Mouse (Mus musculus) layer of hippocampus, adult 9-11 months (tissue): Measurements from ENCODE around the gene Gga3.

Source experiments
- DNase-seq: peaks from one replicate; pipeline ENCODE4 v3.0.0; 2022

The Gga3 gene

DNA sequence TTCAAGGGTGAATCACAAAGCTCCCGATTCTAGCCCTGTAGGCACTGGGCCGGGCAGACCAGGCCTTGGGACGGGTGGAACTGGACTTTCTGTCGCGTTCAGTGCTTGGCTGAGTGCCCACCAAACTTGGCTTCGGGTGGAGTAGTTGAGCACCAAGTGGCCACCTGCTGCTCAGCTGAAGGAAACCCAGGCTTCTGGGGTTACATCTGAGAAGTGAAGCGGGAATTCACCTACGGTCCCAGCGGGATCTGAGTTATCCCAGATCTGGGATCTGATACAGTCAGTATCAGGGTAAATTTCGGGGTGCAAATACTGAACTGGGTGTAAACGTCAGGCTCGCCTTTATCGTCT lies 8.2 kb upstream of the Gga3 start:
- peak; percentile 58 for DNase-seq

DNA sequence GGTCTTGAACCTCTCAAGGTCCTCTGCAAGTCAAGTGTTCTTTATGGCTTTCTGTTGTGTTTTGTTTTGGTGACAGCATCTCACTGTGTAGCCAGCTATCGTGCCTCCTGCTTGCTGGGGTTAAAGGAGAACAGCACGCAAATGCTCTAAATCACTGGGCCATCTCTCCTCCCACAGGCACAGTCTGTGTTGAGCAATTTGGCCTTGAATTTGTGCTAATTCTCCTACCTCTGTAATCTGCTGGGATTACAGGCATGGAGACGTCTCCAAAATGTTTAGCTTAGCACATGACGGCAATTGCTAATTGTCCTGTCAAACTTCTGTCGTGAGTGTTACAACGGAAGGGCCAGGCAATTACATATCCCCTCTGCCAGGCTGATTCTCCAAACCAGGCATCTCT lies 7.3 kb upstream of the Gga3 start:
- no peak for DNase-seq

- no peak for DNase-seq
Observed at GRCm38 (mm10) chr11:115609576-115609975, 5.7 kb upstream of the Gga3 start.

DNA sequence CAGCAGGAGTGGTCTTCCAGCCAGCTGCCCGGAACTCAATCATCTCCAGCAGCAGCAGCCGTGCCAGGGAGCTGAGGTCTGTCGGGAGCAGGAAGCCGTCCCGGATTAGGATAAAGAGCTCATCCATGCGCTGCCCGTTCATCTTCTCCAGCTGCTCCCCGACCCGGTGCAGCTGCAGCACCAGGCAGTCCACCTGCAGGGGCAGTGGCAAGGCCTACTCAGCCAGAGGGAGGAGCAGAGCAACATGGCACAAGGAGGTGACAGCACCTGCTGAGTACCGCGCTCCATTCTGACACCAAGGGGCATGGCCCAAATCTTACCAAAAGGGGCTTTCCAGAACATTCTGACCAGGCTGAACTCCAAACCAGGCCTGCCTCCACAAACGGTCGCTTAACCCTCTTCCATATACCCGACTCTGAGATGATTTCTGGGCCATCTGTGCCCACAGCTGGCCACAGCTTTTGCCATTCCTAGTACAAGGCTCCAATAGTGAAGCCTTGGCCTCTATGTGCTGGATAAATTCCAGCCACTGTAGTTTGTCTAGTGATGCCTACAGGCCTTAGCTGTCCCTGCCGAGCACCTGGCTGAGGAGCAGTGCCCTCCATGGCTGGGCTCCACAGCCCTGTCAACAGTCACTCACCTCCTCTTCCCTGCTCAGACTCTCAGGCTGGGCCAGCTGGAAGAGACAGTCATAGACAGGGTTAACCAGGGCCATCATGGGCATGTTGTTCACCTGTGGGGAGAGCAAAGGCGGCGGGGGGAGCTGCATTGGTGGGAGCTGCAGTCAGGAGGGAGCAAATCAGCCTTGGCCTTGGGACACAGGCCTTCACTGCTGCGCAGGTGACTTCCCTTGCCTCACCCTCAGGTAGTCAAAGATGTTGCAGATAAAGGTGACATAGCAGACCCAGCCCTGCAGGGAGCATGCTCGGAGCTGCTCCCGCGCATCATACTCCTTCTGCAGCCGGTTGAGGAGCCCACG lies 4.9 kb upstream of the Gga3 start:
- peak; percentile 56 for DNase-seq

GRCm38 (mm10) chr11:115606733-115607132 lies 2.9 kb upstream of the Gga3 start:
- no peak for DNase-seq

DNA sequence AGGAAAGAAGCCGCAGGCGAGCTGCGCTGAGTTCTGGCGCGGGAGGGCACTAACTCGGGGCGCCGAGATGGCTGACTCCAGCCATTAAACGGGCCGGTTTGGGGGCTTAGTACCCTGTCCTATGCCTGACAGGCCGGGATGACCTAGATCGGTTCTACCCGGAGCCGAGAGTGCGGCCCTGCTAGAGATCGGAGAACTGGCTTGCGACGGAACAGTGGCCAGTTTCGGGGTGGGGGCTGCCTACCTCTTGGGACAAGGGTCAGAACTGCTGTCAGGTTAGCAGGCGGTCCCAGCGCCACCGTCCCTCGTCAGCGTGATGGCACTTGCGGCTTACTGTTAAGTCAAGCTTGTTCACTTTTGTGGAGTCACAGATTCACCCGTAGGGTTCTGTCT lies 449 bp upstream of the Gga3 start:
- no peak for DNase-seq

DNA sequence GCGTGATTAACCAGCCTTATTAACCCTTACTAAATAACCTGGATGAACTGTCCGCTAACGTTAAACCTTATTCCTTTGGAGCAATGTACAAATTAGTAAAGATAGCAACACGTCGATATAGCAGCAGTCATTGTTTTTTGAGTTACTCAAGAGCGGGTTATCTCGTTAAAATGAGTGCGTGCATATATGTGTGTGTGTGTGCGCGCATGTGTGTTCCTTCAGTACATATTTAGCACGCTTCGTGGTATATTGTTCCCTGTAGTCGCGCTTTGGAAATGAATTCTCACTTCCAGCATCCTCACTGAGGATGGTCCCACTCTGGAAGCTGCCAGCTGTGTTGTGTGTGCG lies 749 bp downstream of the Gga3 start:
- no peak for DNase-seq

DNA sequence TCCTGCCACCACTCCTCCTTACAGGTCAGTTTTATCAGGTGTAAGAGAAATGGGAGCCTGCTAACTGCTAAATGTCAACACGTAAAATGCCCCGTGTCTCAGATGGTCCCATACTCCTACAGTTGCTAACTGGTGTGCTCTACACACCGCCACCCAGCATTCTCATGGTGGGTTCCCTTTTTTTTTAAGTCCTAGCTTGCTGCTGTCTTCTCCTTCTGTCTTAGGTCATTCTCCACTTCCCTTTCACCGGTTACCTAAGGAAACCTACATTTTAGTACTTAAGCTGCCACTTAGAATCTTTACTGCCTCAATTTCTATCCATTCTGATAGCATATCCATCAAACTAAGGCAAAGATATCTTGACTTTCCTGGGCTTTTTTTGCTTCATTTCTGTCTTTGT lies 2.7 kb downstream of the Gga3 start:
- DNase-seq, result no peak

GRCm38 (mm10) chr11:115600743-115601142 lies 3.1 kb downstream of the Gga3 start:
- DNase-seq, result no peak

- no peak for DNase-seq
Observed at GRCm38 (mm10) chr11:115599722-115600121, 4.1 kb downstream of the Gga3 start.

DNA sequence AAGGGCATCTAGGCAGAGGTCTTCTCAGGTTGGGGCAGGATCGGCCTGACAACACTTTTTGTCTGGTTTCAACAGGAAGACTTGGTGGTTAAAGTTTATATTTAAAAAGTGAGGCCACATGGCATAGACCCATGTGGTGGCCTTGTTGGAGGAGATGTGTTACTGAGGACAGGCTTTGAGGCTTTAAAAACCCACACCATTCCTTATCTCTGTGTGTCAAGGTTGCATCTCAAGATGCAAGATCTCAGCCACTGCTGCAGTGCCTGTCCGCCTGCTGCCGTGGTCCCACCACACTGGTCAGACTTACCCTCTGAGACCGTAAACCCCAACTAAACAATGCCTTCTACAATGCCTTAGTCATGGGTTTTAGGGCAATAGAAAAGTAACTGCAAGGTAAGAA lies 5.5 kb downstream of the Gga3 start:
- no peak for DNase-seq

GRCm38 (mm10) chr11:115595209-115595608 lies 8.6 kb downstream of the Gga3 start:
- no peak for DNase-seq

GRCm38 (mm10) chr11:115590526-115591075 lies 13.2 kb downstream of the Gga3 start:
- no peak for DNase-seq

DNA sequence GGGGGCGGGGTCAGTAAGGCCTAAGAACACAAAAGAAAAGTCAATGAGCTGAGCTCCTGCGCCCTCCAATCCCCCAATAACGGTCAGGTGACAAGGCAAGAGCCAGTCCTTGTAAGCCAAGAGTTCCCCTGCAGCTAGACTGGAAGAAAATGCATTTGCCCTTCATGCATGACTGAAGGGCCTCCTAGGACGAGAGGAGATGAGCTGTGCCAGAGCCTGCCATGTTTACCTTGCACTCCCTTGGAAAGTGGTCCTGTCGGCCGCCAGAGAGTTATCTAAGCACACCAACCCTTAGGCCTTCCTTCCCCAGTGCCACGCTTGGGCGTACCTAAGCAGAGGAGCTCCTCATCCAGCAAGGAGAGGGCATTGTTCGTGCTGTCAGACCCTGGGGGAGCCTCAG lies 15.9 kb downstream of the Gga3 start:
- DNase-seq, result no peak

DNA sequence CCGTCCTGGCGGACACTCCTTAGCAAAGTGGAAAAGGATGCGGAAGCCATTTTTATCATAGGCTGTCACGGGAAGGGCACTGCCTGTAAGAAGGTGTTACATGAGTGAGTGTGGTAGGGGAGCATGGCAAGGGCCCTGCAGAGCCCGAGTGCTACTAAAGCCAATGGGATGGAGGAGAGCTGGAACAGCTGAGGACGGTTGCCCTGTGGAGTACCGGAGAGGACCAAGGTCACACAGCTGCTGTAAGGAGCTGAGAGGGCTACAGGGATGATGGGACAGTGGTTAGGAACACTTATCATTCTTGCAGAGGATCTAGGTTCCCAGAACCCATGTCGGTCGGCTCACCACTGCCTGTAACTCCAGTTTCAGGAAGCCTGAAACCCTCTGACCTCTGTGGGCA lies 17.4 kb downstream of the Gga3 start:
- no peak for DNase-seq

DNA sequence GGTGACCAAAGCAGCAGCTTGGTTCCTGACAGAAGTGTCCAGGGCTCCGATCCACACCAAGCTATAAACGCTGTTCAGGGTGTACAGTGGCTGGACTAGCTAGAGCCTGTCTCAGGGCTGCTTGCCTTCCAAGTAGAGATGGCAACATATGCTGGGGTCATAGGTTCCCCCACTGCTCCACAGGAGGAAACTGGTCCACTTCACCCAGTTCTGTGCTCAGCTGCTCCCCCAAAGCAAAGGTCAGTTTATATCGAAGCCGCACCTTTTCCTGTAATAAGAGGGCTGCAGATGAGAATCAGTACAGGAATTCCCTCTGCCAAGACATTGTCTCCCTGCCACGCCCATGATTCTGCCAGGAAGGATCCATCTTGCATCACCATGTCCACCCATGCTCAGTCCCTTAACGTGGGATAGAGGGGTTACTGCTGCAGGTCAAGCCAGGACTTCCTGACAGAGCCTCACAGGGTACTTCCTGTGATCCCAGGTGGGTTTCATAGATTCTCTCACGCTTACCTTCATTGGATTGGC lies 18.2 kb downstream of the Gga3 start:
- DNase-seq, result no peak

GRCm38 (mm10) chr11:115584376-115585073 lies 19.3 kb downstream of the Gga3 start:
- DNase-seq, result no peak

GRCm38 (mm10) chr11:115582913-115583606 lies 20.8 kb downstream of the Gga3 start:
- DNase-seq, result no peak

GRCm38 (mm10) chr11:115579080-115579479 lies 24.8 kb downstream of the Gga3 start:
- DNase-seq, result no peak

DNA sequence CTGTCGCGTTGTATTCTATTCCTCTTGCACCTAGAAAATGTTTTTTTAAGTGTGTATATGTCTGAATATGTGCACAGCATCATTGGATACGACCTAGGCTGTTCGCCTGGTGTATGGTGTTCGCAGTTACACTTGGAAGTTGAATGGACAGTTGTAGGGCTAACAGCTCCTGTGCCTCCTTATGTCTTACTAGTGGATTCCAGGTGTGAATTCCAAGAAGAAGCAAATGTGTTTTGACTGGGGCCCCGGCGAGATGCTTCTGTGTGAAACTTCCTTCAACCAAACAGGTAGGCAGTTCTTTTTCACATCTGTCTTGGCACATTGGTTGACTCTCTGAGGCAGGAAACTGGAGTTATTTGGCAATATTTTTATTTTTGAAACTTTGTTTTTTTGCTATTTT lies 38.9 kb downstream of the Gga3 start:
- no peak for DNase-seq

DNA sequence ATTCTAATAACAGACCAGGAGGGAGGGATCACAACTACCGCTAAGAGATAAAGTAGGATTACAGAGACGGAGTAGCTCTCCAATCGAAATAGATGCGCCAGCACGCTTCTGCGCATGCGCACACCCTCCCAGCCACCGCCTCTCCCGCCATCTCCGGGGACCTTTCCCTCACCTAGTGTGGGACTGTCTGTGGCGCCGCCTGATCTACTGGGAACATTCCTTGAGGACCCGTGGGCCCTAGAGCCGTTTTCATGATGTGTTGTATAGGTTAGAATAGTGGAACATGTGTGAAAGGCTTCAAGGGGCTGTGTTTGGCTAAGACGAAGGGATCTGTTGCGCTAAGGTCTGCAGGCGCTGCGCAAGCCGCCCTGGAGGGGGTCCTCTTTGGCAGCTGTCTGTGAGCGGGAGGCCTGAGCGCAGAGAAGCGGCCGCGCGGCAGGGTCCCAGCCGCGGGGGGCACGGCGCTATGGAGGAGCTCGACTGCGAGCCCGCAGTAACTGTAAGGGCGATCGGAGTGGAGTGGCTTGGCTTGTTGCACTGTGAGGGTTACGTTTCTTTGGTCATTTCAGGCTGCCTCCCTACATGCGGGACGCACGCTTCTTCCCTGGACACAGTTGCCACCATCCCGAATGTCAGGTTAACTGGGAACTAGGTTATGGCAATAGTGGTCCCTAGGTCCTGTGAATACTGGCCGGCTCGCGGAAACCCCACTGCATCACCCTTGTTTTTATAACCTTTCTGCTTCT lies 39.6 kb downstream of the Gga3 start, which contains the start of gene Nup85:
Gene Nup85 (plus strand): TSS at position 371 of the 746 bp plus-strand sequence.
- DNase-seq, result peak; percentile 97

DNA sequence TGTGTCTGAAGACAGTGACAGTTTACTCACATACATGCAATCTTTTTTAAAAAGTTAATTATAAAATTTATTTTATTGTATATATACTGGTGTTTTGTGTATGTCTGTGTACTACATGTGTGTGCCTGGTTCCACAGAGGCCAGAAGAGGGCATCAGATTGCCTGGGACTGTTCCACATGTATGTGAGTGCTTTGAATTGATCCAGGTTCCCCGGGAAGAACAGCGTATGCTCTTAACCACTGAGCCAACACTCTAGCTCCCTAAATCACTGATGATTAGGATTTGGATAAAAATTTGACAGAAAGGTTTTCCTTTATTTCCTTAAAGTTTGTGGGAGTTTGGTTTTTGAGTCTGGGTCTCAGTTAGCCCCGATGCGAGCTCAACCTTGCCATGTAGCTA lies 40.4 kb downstream of the Gga3 start:
- no peak for DNase-seq
